Mouse (Mus musculus) C2C12 (cell line): ENCODE data around the gene Ppp2r5e.

Experiments
- CEBPB ChIP-seq: IDR thresholded peaks from one replicate; pipeline ENCODE4 v1.6.1; 2011; ENCODE audit warnings: low read depth, mild to moderate bottlenecking, control low read depth, moderate library complexity
- CTCF ChIP-seq: IDR thresholded peaks from one replicate; pipeline ENCODE4 v1.5.1; 2011; ENCODE audit not compliant: control insufficient read depth, insufficient read depth, insufficient read length
- FOSL1 ChIP-seq: IDR thresholded peaks from one replicate; pipeline ENCODE4 v1.8.0; 2011; ENCODE audit warnings: mild to moderate bottlenecking, low read length; ENCODE audit not compliant: poor library complexity, insufficient read depth, severe bottlenecking
- MAX ChIP-seq: IDR thresholded peaks from one replicate; pipeline ENCODE4 v1.6.1; 2011; ENCODE audit warnings: mild to moderate bottlenecking, control low read depth
- MYOD1 ChIP-seq: IDR thresholded peaks from one replicate; pipeline ENCODE4 v1.6.1; 2011; ENCODE audit warnings: low read depth; ENCODE audit not compliant: control insufficient read depth, insufficient read length
- MYOG ChIP-seq: IDR thresholded peaks from one replicate; pipeline ENCODE4 v1.6.1; 2011; ENCODE audit not compliant: control insufficient read depth, insufficient read length; ENCODE audit errors: extremely low read depth
- USF1 ChIP-seq: IDR thresholded peaks from one replicate; pipeline ENCODE4 v1.6.1; 2011; ENCODE audit warnings: low read depth, mild to moderate bottlenecking, control low read depth, moderate library complexity

GRCm38 (mm10) chr12:75579076-75579475, 17.0 kb downstream of the Ppp2r5e start:
- TF ChIP-seq MYOD1 (no peak), CTCF (no peak), MYOG (no peak), CEBPB (no peak), USF1 (no peak), MAX (no peak), FOSL1 (no peak)
